Mouse (Mus musculus): ENCODE data around the gene H2al2a. TPM values are rescaled to one million over a fixed set of nuclear protein-coding genes. Genes with fewer than 3 reads are reported as not detected.

H2al2a gene
- polyA plus RNA-seq, 2 experiments: not detected

DNA sequence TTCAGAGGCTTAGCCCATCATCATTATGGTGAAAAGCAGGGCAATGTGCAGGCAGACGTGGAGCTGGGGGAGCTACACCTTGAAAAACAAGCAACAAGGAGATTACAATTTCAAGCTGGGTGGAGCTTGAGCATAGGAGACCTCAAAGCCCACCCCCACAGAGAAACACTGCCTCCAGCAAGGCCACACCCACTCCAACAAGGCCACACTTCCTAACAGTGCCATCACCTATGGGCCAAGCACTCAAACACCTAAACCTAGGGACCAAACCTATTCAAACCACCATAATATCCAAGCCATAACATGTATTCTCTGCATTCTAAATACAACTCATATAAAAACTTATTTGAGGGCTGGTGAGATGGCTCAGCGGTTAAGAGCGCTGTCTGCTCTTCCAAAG lies 5.5 kb upstream of the H2al2a start:
- TF ChIP-seq CTCF (IDR thresholded peaks at IDR 0.05; ENCODE audit: low read depth) (no peak), EP300 (IDR thresholded peaks at IDR 0.05; ENCODE audit: low read depth) (no peak)
- Histone ChIP-seq H3K9me3 (ENCODE audit: control insufficient read depth, low read length) (no peaks in the 10 kb centered on the region), H3K27me3 (ENCODE audit: control insufficient read depth, insufficient read depth, low read length) (no peaks in the 10 kb centered on the region), H3K27ac (no peak overlapping the region), H3K4me3 (ENCODE audit: insufficient read depth in 1 of 2, low read depth in 2 of 2, low read length in 2 of 2) (no peak overlapping the region), H3K9ac (replicated peaks) (no peak overlapping the region), H3K36me3 (replicated peaks; ENCODE audit: control insufficient read depth, insufficient read depth, low read depth) (no peaks in the 10 kb centered on the region), H3K4me1 (replicated peaks; ENCODE audit: control insufficient read depth in 2 of 2, insufficient read depth in 2 of 2, low read length in 1 of 2) (no peaks in the 10 kb centered on the region), H3K4me2 (ENCODE audit: low read depth) (no peak overlapping the region)
- WGBS (ENCODE audit: insufficient replicate concordance): 80% methylated on average over 3 of the region's 3 CpGs
- ATAC-seq (ENCODE audit: insufficient read depth) (no peak), DNase-seq (ENCODE audit: low read depth in 3 of 3, low spot score in 3 of 3) (no peak)

DNA sequence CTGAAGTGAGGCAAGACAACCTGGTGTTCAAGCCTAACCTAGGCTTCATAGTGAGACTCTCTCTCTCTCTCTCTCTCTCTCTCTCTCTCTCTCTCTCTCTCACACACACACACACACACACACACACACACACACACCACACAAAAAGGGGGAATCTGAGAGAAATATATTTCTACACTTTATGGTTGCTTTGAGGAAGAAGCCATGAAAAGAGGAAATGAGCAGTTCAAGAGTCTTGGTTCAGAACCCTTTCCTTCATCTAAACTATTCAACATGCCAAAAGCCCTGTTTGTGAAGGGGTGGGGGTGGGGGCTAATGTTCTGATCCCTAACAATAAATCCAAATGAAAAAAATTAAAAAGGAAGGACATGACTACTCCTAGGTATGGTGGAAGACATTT lies 7.2 kb downstream of the H2al2a start:
- ATAC-seq (ENCODE audit: insufficient read depth) (no peak), DNase-seq (ENCODE audit: low read depth in 3 of 3, low spot score in 3 of 3) (no peak)
- H3K4me2 ChIP-seq (ENCODE audit: low read depth): no peak overlapping the region
- TF ChIP-seq EP300 (IDR thresholded peaks at IDR 0.05; ENCODE audit: low read depth) (no peak), CTCF (IDR thresholded peaks at IDR 0.05; ENCODE audit: low read depth) (no peak)
- no peaks in the 10 kb centered on the region for H3K36me3 ChIP-seq (replicated peaks; ENCODE audit: control insufficient read depth, insufficient read depth, low read depth)
- no peak overlapping the region for H3K27ac ChIP-seq
- H3K9me3 ChIP-seq (ENCODE audit: control insufficient read depth, low read length): no peaks in the 10 kb centered on the region
- no peak overlapping the region for H3K4me3 ChIP-seq (ENCODE audit: insufficient read depth in 1 of 2, low read depth in 2 of 2, low read length in 2 of 2)
- H3K4me1 ChIP-seq (replicated peaks; ENCODE audit: control insufficient read depth in 2 of 2, insufficient read depth in 2 of 2, low read length in 1 of 2): no peaks in the 10 kb centered on the region
- H3K9ac ChIP-seq (replicated peaks): no peak overlapping the region
- no peaks in the 10 kb centered on the region for H3K27me3 ChIP-seq (ENCODE audit: control insufficient read depth, insufficient read depth, low read length)

DNA sequence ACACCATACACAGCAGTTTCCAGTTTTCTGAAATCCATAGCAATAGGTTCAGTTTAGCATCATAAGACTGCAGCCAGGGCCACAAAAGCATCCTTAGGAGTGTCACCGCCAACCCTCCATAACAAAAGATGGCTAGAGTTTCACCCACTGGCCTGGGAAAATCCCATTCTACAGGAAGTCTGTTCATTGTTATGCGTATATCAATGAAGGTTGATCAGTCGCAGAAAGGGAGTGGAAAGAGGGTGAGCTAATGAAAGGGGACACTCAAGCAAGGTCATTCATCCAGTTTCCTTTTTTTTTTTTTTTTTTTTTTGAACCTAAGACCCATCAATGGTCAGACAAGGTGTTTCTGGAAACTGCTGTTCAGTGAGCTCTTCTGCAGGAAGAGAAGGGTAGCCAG lies 7.6 kb downstream of the H2al2a start:
- Histone ChIP-seq H3K4me3 (ENCODE audit: insufficient read depth in 1 of 2, low read depth in 2 of 2, low read length in 2 of 2) (no peak overlapping the region), H3K4me2 (ENCODE audit: low read depth) (no peak overlapping the region), H3K27me3 (ENCODE audit: control insufficient read depth, insufficient read depth, low read length) (no peaks in the 10 kb centered on the region), H3K36me3 (replicated peaks; ENCODE audit: control insufficient read depth, insufficient read depth, low read depth) (no peaks in the 10 kb centered on the region), H3K27ac (no peak overlapping the region), H3K4me1 (replicated peaks; ENCODE audit: control insufficient read depth in 2 of 2, insufficient read depth in 2 of 2, low read length in 1 of 2) (no peaks in the 10 kb centered on the region), H3K9ac (replicated peaks) (no peak overlapping the region), H3K9me3 (ENCODE audit: control insufficient read depth, low read length) (no peaks in the 10 kb centered on the region)
- no peak for TF ChIP-seq CTCF (IDR thresholded peaks at IDR 0.05; ENCODE audit: low read depth)
- TF ChIP-seq EP300 (IDR thresholded peaks at IDR 0.05; ENCODE audit: low read depth): no peak
- 69% methylated on average over 3 of the region's 3 CpGs for WGBS (ENCODE audit: insufficient replicate concordance)
- DNase-seq (ENCODE audit: low read depth in 3 of 3, low spot score in 3 of 3): no peak
- no peak for ATAC-seq (ENCODE audit: insufficient read depth)

DNA sequence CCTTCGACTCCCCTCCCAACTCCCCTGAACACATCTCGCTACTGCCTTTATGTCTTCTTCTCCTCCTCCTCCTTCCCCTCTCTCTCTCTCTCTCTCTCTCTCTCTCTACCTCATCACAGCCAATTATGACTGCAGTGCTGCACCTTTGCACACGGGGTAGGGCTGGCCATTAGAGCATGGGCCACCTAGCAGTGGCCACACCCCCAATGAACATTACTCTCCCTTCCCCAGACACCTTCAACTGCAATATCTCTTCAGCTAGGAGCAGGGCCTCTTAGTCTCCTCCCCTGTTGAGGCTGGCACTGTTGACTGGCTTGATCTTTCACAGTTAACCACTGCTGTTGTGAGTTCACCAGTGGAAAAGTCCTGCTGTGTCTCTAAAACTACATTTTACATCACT lies 10.1 kb downstream of the H2al2a start:
- Histone ChIP-seq H3K4me3 (ENCODE audit: insufficient read depth in 1 of 2, low read depth in 2 of 2, low read length in 2 of 2) (no peak overlapping the region), H3K27me3 (ENCODE audit: control insufficient read depth, insufficient read depth, low read length) (no peaks in the 10 kb centered on the region), H3K9me3 (ENCODE audit: control insufficient read depth, low read length) (no peaks in the 10 kb centered on the region), H3K36me3 (replicated peaks; ENCODE audit: control insufficient read depth, insufficient read depth, low read depth) (no peaks in the 10 kb centered on the region), H3K9ac (replicated peaks) (no peak overlapping the region), H3K4me2 (ENCODE audit: low read depth) (no peak overlapping the region), H3K4me1 (replicated peaks; ENCODE audit: control insufficient read depth in 2 of 2, insufficient read depth in 2 of 2, low read length in 1 of 2) (no peaks in the 10 kb centered on the region), H3K27ac (no peak overlapping the region)
- no peak for ATAC-seq (ENCODE audit: insufficient read depth)
- TF ChIP-seq EP300 (IDR thresholded peaks at IDR 0.05; ENCODE audit: low read depth) (no peak), CTCF (IDR thresholded peaks at IDR 0.05; ENCODE audit: low read depth) (no peak)
- 60% methylated on average over 3 of the region's 3 CpGs for WGBS (ENCODE audit: insufficient replicate concordance)
- no peak for DNase-seq (ENCODE audit: low read depth in 3 of 3, low spot score in 3 of 3)

DNA sequence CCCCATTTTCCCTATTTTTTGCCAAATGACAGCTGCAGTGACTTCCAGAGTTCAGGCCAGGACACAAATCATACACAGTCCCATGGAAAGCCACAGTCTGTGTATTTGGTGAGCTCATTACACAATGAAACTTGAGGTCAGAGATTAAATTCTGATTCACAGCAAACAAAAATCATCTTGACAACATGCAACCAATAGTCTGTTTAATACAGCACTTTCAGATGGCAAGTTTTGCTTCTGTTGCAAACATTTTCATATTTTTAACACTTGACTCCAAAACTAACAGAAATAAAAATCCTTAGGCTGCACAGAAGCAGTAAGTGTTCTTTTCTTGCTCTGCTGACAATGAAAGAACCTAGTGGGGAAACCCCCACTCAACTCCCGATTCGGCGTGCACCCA lies 12.0 kb downstream of the H2al2a start:
- H3K4me1 ChIP-seq (replicated peaks; ENCODE audit: control insufficient read depth in 2 of 2, insufficient read depth in 2 of 2, low read length in 1 of 2): no peaks in the 10 kb centered on the region
- no peak overlapping the region for H3K4me3 ChIP-seq (ENCODE audit: insufficient read depth in 1 of 2, low read depth in 2 of 2, low read length in 2 of 2)
- no peaks in the 10 kb centered on the region for H3K9me3 ChIP-seq (ENCODE audit: control insufficient read depth, low read length)
- no peak overlapping the region for H3K9ac ChIP-seq (replicated peaks)
- H3K36me3 ChIP-seq (replicated peaks; ENCODE audit: control insufficient read depth, insufficient read depth, low read depth): no peaks in the 10 kb centered on the region
- DNase-seq (ENCODE audit: low read depth in 3 of 3, low spot score in 3 of 3) (no peak), ATAC-seq (ENCODE audit: insufficient read depth) (no peak)
- WGBS (ENCODE audit: insufficient replicate concordance): 75% methylated on average over 3 of the region's 3 CpGs
- H3K27me3 ChIP-seq (ENCODE audit: control insufficient read depth, insufficient read depth, low read length): no peaks in the 10 kb centered on the region
- no peak for TF ChIP-seq EP300 (IDR thresholded peaks at IDR 0.05; ENCODE audit: low read depth)
- TF ChIP-seq CTCF (IDR thresholded peaks at IDR 0.05; ENCODE audit: low read depth): no peak
- no peak overlapping the region for H3K4me2 ChIP-seq (ENCODE audit: low read depth)
- no peak overlapping the region for H3K27ac ChIP-seq

DNA sequence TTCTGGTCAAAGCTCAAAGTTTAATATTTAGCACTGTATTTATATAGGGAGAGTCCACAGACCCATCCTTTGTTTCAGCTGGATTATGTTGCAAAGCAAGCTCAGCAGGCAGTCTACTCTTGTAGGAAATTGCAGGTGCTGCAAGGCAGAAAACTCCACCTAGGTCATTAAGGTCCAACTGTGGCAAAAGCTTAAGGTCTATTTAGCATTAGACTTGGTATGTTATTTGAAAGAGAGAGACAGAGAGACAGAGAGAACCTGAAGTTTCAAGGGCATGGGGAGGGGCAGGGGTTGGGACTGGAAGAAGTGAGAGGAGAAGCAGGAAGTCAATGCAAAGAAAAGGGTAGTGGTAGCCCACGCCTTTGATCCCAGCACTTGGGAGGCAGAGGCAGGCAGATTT lies 14.0 kb downstream of the H2al2a start:
- Histone ChIP-seq H3K27me3 (ENCODE audit: control insufficient read depth, insufficient read depth, low read length) (no peaks in the 10 kb centered on the region), H3K4me2 (ENCODE audit: low read depth) (no peak overlapping the region), H3K4me3 (ENCODE audit: insufficient read depth in 1 of 2, low read depth in 2 of 2, low read length in 2 of 2) (no peak overlapping the region), H3K9me3 (ENCODE audit: control insufficient read depth, low read length) (no peaks in the 10 kb centered on the region), H3K4me1 (replicated peaks; ENCODE audit: control insufficient read depth in 2 of 2, insufficient read depth in 2 of 2, low read length in 1 of 2) (no peaks in the 10 kb centered on the region), H3K36me3 (replicated peaks; ENCODE audit: control insufficient read depth, insufficient read depth, low read depth) (no peaks in the 10 kb centered on the region), H3K27ac (no peak overlapping the region), H3K9ac (replicated peaks) (no peak overlapping the region)
- ATAC-seq (ENCODE audit: insufficient read depth) (no peak), DNase-seq (ENCODE audit: low read depth in 3 of 3, low spot score in 3 of 3) (no peak)
- no peak for TF ChIP-seq EP300 (IDR thresholded peaks at IDR 0.05; ENCODE audit: low read depth)
- no peak for TF ChIP-seq CTCF (IDR thresholded peaks at IDR 0.05; ENCODE audit: low read depth)
- 50% methylated on average over 1 of the region's 1 CpGs for WGBS (ENCODE audit: insufficient replicate concordance)
